Mouse (Mus musculus) C2C12 (cell line): ENCODE data around the gene Xylb.

Source experiments
- CTCF ChIP-seq: IDR thresholded peaks from one replicate; pipeline ENCODE4 v1.5.1; 2011; ENCODE audit not compliant: control insufficient read depth, insufficient read depth, insufficient read length
- MAX ChIP-seq: IDR thresholded peaks from one replicate; pipeline ENCODE4 v1.6.1; 2011; ENCODE audit warnings: mild to moderate bottlenecking, control low read depth
- USF1 ChIP-seq: IDR thresholded peaks from one replicate; pipeline ENCODE4 v1.6.1; 2011; ENCODE audit warnings: low read depth, mild to moderate bottlenecking, control low read depth, moderate library complexity

- TF ChIP-seq MAX (no peak), CTCF (no peak), USF1 (no peak)
These were observed 16.0 kb upstream of the Xylb start, which contains the start of gene Myd88 for GRCm38 (mm10) chr9:119340909-119341816.
